Mouse (Mus musculus): ENCODE results near the gene Snx29.

The Snx29 gene

GRCm38 (mm10) chr16:11454871-11455270, 132.2 kb downstream of the Snx29 start:
- no peak for DNase-seq

DNA sequence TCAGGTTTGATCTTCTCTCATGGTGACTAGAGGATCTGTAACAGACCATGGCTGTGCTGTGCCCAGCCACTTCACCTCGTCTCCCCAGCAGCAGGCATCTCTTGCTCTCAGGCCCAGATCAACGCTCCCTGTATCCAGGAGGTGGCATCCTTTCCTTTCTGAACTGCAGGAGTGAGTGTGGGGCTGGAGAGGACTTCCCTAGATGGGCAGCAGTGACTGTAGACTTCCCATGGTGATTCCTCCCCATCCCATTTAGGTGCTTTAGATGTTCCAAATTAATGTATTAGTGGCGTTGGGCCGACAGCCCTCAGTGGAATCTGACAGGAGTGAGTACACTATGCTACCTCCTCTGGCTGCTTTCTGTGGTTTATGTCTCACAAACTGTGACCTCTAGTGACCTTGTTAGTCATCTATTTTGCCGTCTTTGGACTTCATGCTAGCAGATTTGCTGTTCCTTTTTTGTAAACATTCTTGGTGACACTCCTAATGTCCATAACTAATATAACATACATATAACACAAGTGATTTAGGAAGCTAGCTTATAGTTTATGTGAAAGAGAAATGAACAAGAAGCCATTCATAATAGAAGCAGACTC, 132.9 kb downstream of the Snx29 start:
- DNase-seq: no peak

DNA sequence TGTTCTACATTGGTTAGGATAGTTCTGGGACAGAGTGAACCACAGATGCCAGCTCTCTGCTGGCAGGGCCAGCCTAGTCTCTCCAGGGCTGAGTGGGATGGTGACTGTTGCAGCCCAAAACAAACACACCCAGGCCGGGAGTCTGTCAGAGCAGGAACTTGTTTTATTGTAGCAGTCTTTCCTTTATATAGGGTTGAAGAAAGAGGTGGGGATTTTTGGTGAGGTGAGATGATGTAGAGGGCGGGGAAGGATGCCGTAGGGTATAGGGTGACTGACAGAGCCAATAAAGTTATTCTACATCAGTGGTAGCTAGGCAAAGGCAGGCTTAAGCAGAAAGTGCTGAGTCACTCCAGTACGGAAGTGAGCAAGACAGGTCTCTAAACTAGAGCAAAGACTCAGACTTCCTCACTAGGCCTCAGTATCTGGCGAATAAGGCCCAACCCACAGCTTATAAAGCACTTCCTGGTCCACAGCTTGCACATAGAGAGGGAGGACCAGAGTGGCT, 133.5 kb downstream of the Snx29 start:
- DNase-seq: no peak

- no peak for DNase-seq
Observed at GRCm38 (mm10) chr16:11457136-11457535, 134.4 kb downstream of the Snx29 start.

- no peak for DNase-seq
Observed at GRCm38 (mm10) chr16:11457609-11458350, 135.1 kb downstream of the Snx29 start.

- DNase-seq: no peak
Observed at GRCm38 (mm10) chr16:11460210-11460609, 137.5 kb downstream of the Snx29 start.

DNA sequence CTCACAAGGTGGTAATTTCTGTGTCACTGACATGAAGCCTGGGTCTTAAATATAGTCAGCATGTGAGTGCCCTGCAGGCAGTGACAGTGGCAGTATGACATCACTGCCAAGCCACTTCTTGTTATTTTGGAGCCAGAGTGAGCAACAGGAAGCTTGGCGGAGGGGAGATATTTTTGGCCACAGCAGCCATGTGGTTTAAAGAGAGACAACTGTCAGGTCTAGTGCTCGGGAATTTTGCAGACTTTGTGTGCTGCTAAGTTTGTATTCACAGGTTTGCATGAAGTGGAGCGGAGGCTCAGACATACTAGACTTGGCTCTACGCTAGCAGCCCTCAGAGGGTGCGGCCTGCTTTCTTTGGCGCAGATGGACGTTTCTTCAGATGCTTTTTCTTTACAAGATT, 138.9 kb downstream of the Snx29 start:
- peak; percentile 63 for DNase-seq

DNA sequence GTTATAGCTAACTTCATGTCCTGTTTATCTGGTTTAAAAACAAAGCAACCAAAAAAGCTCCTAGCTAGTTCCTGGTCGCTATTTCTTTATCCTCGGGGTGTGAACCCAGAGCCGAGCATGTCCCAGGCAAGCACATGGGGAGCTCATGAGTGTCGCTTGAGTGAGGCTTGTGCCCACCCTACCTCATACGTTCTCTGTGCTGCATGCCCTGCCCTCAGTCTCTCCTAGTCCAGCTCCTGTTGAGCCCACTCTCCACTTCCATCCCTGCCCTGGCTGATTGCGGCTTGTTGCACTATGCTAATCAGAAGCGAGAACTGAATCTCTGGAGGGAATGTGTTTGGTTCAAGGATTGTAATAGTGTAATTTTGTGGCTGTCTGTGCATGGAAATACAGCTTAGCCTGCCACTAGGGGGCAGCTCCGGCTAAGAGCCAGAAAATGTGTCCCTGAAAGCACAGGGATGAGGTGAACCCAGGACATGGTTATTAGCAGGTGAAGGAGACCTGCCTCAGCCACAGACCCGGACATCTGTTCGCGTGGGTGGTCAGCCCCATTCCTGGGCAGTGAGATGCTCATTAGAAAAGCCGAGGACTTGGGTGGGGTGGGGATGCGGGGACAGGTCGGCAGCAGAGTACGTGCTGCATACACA, 145.9 kb downstream of the Snx29 start:
- peak; percentile 78 for DNase-seq

DNA sequence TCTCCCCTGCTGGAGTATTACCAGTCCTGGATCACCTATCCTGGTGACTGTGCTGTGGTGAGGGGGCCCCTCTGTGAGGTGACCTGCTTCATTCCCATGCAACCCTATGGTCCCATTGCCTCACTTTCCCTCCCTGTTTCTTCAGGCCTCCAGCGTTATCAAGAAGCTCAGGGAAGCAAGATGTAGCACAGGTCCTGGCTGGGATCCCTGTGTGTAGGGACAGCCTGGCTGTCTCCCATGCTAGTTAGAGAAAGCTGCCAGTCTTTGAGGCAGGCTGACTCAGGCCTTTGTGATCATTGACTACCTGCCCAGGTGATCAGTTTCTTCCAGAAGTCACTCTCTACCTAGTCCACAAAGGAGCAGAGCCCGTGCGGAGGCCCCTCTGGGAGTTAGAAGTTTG, 146.8 kb downstream of the Snx29 start:
- no peak for DNase-seq

DNA sequence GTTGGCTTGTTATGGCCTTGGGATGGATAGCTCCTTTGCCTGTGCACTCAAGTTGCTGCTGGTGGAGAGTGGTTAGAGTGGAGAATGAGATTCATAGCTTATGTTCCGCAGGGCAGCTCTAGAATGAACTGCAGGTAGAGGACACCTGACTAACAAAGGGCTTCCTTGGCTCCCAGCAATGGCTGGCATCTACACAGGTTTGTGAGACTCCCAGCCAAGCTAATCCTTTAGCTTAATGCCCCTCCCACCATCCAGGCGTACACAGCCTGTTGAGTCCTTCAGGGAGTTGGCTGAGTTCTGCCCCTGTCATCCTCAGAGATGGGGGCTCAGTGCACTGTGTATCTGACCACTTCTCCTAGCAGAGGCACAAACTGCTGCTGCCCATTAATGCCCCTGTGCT, 148.5 kb downstream of the Snx29 start:
- no peak for DNase-seq

- peak; percentile 85 for DNase-seq
Observed at GRCm38 (mm10) chr16:11472852-11473251, 150.1 kb downstream of the Snx29 start.

- DNase-seq: no peak
Observed at GRCm38 (mm10) chr16:11473474-11473873, 150.8 kb downstream of the Snx29 start.

DNA sequence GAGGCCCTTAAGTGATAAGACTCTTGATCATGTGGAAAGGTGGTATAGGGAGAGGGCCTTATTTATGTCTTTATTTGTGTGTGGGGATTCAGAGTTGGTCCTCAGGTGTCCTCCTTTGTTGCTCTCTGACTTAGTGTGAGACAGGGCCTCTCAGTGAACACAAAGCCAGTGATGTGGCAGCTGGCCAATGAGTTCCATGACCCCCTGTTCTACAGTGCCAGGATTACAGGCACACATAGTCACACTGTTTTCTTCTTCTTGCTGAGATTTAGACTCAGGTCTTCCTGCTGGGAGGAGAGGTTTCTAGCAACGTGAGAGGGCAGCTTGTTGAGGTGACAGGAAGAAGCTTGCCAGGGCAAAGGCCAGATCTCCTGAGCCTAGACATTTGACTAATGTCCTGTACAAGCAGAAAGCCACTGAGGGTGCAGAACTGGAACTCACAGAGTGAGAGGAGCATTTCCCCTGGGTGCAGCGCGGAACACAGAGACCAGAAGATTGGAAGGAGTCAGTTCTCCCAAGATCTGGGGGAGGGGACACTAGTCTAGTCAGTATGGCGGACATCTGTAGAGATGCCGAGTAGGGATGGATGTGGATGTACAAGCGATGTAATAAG, 151.3 kb downstream of the Snx29 start:
- DNase-seq: no peak

DNA sequence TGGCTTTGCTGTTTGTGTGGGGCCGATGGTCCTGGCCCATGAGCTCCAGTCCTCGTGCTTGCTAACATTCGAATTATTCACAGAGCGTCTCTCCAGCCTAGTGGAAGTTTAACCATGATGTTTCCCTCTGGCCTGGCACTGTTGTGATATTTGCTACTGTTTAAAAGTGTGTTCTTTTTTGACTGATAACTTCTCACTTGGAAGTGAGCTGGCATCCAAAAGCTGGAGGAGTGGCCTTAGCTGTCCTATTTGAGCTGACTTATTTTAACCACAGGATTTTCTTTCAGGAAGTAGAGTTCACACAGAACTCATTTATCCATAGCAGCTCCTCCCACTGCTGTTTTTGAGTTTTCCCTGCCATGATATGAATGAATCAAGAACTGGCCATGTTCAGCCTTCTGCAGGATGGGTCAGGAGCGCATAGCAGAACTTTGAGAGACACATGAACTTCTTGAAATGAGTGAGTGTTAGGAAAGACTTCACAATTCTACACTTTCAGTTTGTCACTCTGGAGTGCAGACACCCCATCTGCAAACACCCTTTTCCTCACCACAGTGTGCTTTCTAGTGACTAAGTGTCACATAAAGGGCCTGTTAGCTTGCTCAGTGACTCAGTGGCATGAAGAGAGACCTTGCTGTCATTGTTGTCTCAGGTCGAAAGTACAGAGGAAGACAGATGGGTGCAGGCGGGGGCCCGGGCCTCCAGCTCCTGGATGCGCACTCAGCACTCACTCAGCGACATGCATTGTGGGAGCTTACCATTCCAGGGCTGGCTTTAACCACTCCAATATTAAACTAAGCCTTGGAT, 152.6 kb downstream of the Snx29 start:
- DNase-seq: no peak

DNA sequence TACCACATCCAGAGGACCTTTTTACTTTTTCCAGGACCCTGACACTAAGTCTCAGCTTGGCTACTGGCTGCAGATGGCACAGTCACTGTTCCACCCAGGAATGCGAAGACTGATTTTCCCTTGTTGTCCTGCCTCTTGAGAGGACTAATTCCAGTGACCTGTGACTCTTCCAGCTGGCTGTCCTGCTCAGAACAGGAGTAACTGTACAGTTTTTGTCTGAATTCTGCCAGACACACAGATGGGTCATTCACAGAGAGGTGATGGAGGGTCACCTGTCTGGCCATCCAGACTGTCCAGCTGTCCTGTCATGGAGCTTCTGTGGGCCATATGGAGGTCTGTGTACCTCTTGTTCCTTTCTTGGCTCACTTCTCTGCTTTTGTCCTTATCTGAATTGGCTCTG, 153.6 kb downstream of the Snx29 start:
- no peak for DNase-seq

GRCm38 (mm10) chr16:11476968-11477367, 154.3 kb downstream of the Snx29 start:
- no peak for DNase-seq

DNA sequence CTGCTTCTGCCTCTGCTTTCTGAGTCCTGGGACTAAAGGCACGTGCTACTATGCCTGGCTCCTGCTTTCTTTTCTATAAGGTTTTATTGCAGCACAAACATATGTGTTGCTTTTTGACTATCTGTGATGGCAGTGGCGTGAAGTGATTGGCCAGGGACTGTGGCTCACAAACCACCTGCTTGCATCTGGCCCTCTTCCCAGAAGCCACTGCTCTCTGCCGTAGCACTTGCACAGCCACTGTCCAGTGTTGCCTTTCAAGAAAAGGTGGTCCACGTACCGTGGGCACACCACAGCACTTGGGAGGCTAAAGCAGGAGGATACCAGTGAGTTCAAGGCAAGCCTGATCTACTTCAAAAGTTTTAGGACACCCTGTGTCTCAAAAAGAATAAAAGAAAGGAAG, 154.9 kb downstream of the Snx29 start:
- no peak for DNase-seq

DNA sequence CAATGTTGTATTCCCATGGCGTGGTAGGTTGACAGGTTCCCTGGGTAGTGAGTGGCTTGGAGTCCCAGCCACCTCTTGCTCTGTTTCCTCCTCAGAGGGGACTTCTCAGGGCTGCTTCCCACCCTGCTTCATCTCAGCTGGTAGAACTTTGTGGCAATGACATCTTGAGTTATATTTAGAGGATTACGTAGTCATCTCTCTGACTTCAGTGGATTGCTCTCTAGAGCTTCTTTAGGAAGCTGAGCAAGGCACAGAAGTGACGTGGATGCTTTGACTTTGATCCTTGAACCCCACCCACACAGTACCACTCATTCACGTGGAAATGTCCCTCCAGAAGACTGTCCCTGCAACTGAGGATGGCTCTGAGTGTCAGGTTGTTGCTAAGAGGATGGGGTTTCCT, 156.9 kb downstream of the Snx29 start:
- no peak for DNase-seq

DNA sequence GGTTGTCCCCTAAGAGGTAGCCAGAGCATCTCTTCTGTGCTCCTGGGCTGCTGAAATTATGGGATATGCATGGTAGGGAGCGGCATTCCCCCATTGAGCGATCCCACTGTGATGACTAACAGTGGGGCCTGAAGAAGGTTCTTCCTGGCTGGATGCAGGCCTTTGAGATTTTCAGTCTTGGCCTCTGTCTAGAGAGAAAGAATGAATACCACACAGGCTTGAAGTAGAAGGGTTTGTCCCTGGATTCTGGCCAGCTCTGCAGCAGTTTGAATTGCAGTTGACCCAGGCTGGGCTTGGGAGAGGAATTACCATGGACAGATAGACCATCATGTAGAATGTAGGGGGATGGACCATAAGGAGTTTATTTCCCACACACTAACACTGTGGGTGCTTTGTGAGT, 159.5 kb downstream of the Snx29 start:
- DNase-seq: no peak

DNA sequence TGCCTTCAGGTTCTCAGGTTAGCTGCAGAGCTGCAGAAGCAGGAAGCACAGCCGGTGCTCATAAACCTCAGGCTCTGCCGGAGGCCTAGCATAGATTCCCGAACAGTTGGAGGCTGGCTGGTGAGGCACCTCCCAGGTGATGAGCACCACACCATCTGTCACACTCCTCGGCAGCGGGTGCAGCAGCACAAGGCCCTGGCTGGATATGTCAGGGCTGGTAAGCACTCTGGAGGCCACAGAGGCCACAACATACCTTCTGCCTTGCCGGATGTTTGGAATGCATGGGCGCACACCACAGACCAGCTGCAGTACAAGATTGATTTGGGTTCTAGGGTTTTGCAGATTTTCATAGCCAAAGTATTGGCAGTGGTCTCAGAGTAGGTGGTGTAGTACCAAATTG, 172.2 kb downstream of the Snx29 start:
- peak; percentile 60 for DNase-seq

DNA sequence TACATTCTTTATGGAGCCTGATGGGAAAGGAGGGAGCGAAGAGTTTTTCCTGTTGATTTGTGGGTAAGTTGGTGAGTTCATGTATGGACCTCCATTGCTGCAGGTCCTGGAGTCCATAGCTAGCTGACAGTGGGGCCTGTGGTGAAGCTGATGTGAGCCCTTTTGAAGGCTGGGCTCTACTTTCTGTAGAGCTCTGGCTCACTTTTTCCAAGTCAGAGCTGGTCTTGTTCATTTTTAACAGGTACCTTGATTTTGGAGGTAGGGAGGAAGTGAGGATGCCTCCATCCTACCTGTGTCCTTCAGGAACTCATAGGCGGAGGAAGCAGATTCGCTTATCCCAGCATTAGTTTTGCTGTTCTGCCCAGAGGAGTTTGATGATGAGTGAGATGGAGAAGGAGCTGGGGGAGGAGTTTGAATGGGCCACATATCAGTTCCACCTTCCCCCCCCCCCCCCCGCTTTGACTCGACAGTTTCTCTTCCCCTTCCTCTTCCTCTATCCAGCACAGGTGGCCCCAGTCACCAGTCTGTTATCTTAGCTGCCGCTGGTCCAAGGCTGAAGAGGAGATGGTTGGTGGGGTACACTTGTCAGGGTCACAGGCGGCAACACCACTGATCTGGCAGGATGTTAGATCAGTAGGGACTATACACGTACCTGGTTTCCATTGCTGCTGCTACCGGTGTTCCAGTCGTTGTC, 173.4 kb downstream of the Snx29 start:
- DNase-seq: no peak

DNA sequence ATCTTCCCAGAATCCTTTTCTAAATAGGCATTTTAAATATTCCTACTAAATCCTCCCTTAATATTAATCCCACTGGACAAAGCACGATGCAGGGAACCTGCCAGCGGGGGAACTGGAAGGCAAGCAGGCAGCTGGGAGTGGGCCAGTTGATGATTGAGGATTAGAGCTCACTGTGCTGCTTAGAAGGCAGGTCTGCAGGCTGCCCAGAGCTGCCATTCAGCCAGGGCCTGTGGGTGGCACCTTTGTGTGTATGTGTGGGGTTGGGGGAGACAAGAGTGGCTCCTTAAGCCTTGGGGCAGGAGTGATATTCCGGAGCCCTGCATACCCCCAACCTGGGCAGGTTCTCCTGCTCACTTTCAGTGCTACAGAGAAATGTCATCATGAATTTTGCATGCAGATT, 174.0 kb downstream of the Snx29 start:
- peak; percentile 34 for DNase-seq

Measured in cerebellum, adult 9-11 months (tissue).